Mouse (Mus musculus): ENCODE measurements around the gene Lamp5.

The Lamp5 gene

GRCm38 (mm10) chr2:136051688-136052289, at the start of gene Lamp5:
Gene Lamp5 (plus strand): TSS chr2:136052239.
- DNase-seq, result no peak

GRCm38 (mm10) chr2:136003836-136004235, 48.2 kb upstream of the Lamp5 start:
- no peak for DNase-seq

- no peak for DNase-seq
Measured at GRCm38 (mm10) chr2:136006280-136006679, 45.8 kb upstream of the Lamp5 start.

GRCm38 (mm10) chr2:136012759-136013158, 39.3 kb upstream of the Lamp5 start:
- no peak for DNase-seq

- no peak for DNase-seq
Measured at GRCm38 (mm10) chr2:136048464-136048863, 3.6 kb upstream of the Lamp5 start.

- no peak for DNase-seq
Measured at GRCm38 (mm10) chr2:136050793-136051615, 1.0 kb upstream of the Lamp5 start.

GRCm38 (mm10) chr2:136057861-136058331, 5.9 kb downstream of the Lamp5 start:
- no peak for DNase-seq

- DNase-seq, result no peak
Measured at GRCm38 (mm10) chr2:136058398-136058797, 6.4 kb downstream of the Lamp5 start.

- DNase-seq, result no peak
Measured at GRCm38 (mm10) chr2:136059029-136059669, 7.1 kb downstream of the Lamp5 start.

GRCm38 (mm10) chr2:136064356-136064755, 12.3 kb downstream of the Lamp5 start:
- DNase-seq, result no peak

- DNase-seq, result no peak
Measured at GRCm38 (mm10) chr2:136095978-136096377, 43.9 kb downstream of the Lamp5 start.

GRCm38 (mm10) chr2:136097143-136097542, 45.1 kb downstream of the Lamp5 start:
- no peak for DNase-seq

- no peak for DNase-seq
Measured at GRCm38 (mm10) chr2:136107597-136107996, 55.6 kb downstream of the Lamp5 start.

- DNase-seq, result no peak
Measured at GRCm38 (mm10) chr2:136108124-136109037, 56.3 kb downstream of the Lamp5 start.

- no peak for DNase-seq
Measured at GRCm38 (mm10) chr2:136109038-136109363, 57.0 kb downstream of the Lamp5 start.

- DNase-seq, result no peak
Measured at GRCm38 (mm10) chr2:136113374-136113773, 61.3 kb downstream of the Lamp5 start.

- no peak for DNase-seq
Measured at GRCm38 (mm10) chr2:136118006-136118405, 66.0 kb downstream of the Lamp5 start.

All from kidney, adult 18-20 months (tissue).